Mouse (Mus musculus) embryonic facial prominence, embryonic 15.5 days (tissue): ENCODE measurements around the gene Aff4. TPM values are rescaled to one million over a fixed set of nuclear protein-coding genes. Genes with fewer than 3 reads are reported as not detected.
A peak's percentile ranks its signal among the peaks of the same experiment; 100 is the strongest.
"Not testable (repeated sequence)": the region's sequence is repeated elsewhere in the genome, so short reads cannot be mapped to it uniquely, and the experiment has no call there.

Experiments used
- ATAC-seq: fragments of 200-750 bp; cut with Nextera tagmentation; 2 replicates; pipeline ENCODE4 v1.8.0; 2017; ENCODE audit warnings: low read depth, moderate TSS enrichment; ENCODE audit not compliant: insufficient number of reproducible peaks, low FRiP score, low TSS enrichment
- H3K27ac ChIP-seq: fragments of 300-500 bp; sonication (generic); replicated peaks from 2 replicates; pipeline ENCODE4 v1.5.1; 2015; ENCODE audit warnings: mild to moderate bottlenecking, inconsistent platforms
- H3K27me3 ChIP-seq: fragments of 300-500 bp; sonication (generic); 2 replicates; pipeline ENCODE4 v1.6.1; 2015; ENCODE audit warnings: inconsistent platforms
- H3K36me3 ChIP-seq: fragments of 300-500 bp; sonication (generic); 2 replicates; pipeline ENCODE4 v1.6.1; 2015; ENCODE audit warnings: mild to moderate bottlenecking, inconsistent platforms
- H3K4me1 ChIP-seq: fragments of 300-500 bp; sonication (generic); 2 replicates; pipeline ENCODE4 v1.6.1; 2015; ENCODE audit warnings: inconsistent platforms
- H3K4me2 ChIP-seq: fragments of 300-500 bp; sonication (generic); replicated peaks from 2 replicates; pipeline ENCODE4 v1.6.1; 2015; ENCODE audit warnings: mild to moderate bottlenecking, inconsistent platforms
- H3K4me3 ChIP-seq: fragments of 300-500 bp; sonication (generic); replicated peaks from 2 replicates; pipeline ENCODE4 v1.5.1; 2015; ENCODE audit warnings: mild to moderate bottlenecking, inconsistent platforms
- H3K9ac ChIP-seq: fragments of 300-500 bp; sonication (generic); 2 replicates; pipeline ENCODE4 v1.6.1; 2015; ENCODE audit warnings: inconsistent platforms
- H3K9me3 ChIP-seq: fragments of 300-500 bp; sonication (generic); replicated peaks from 2 replicates; pipeline ENCODE4 v1.6.1; 2016; ENCODE audit warnings: inconsistent platforms
- WGBS: fragments of 180-500 bp; shearing (Covaris S2); methylation state at CpG from one replicate; pipeline ENCODE4 v1.1.7; 2015; 5-methylcytosine and 5-hydroxymethylcytosine counted together
- polyA plus RNA-seq: library from polyadenylated mRNA; unstranded; fragments of >200 nt; fragmentation: Nextera tagmentation; extraction: Ambion mirVana; gene quantifications from 2 replicates; pipeline ENCODE4 v1.2.1, GENCODE M21; 2015

The Aff4 gene
- polyA plus RNA-seq, 1 experiment from 2014 or later = 43.1 TPM

DNA sequence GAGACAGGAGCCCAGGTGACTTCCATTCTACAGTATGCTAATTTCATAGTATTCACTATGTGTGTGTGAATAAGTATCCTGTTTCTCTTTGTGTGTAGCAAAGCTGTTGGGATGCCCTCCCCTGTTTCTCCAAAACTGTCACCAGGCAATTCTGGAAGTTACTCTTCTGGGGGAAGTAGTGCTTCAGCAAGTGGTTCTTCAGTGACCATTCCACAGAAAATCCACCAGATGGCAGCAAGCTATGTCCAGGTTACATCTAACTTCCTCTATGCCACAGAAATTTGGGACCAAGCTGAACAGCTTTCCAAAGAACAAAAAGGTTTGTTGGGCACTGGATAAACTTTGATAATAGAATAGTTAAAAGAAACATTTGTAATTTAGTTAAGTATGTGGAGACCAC lies 61.1 kb downstream of the Aff4 start:
- no peak overlapping the region for H3K4me3 ChIP-seq
- H3K9ac ChIP-seq = no peak overlapping the region
- no peaks in the 10 kb centered on the region for H3K4me1 ChIP-seq
- no peak for ATAC-seq
- H3K27me3 ChIP-seq = no peaks in the 10 kb centered on the region
- H3K27ac ChIP-seq = no peak overlapping the region
- H3K4me2 ChIP-seq = no peak overlapping the region
- no peaks in the 10 kb centered on the region for H3K9me3 ChIP-seq
- H3K36me3 ChIP-seq = peaks cover 87% of the 10 kb centered on the region

DNA sequence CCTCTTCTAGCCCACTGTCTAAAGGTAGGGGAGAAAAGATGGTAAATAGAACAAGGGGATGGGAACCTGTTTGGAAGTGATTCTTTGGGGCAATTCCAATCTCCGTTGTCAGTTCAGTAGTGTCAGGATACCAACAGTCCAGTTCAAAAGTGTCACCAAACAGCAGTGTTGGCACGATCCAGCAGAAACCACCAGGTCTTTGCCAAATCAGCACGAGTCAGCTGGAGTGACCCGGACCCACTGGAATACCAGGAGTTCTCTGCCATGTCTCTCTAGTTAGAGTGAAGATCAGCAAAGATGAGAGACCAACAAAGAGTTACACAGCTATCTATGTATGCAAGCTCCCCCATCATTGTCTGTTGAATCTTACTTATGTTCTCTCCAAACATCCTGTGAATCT lies 63.2 kb downstream of the Aff4 start:
- no peak for ATAC-seq
- no peaks in the 10 kb centered on the region for H3K9me3 ChIP-seq
- 94% methylated on average over 4 of the region's 4 CpGs for WGBS
- no peak overlapping the region for H3K4me3 ChIP-seq
- no peaks in the 10 kb centered on the region for H3K27me3 ChIP-seq
- H3K27ac ChIP-seq = no peak overlapping the region
- H3K9ac ChIP-seq = no peak overlapping the region
- H3K36me3 ChIP-seq = peaks cover 91% of the 10 kb centered on the region
- H3K4me2 ChIP-seq = no peak overlapping the region
- H3K4me1 ChIP-seq = no peaks in the 10 kb centered on the region

GRCm38 (mm10) chr11:53418048-53418447 lies 67.4 kb downstream of the Aff4 start:
- H3K36me3 ChIP-seq = peaks cover 70% of the 10 kb centered on the region
- no peak for ATAC-seq
- no peak overlapping the region for H3K4me2 ChIP-seq
- no peak overlapping the region for H3K27ac ChIP-seq
- H3K4me1 ChIP-seq = no peaks in the 10 kb centered on the region
- H3K4me3 ChIP-seq = no peak overlapping the region
- no peak overlapping the region for H3K9ac ChIP-seq
- H3K27me3 ChIP-seq = no peaks in the 10 kb centered on the region
- H3K9me3 ChIP-seq = no peaks in the 10 kb centered on the region

GRCm38 (mm10) chr11:53423036-53423435 lies 72.4 kb downstream of the Aff4 start, which contains the start of gene Leap2:
Gene Leap2, minus strand, starts transcription at chr11:53423170.
- H3K4me2 ChIP-seq = no peak within 1 kb of the TSS
- H3K9ac ChIP-seq = no peak within 1 kb of the TSS
- no peaks in the 10 kb centered on the region for H3K9me3 ChIP-seq
- no peak within 1 kb of the TSS for H3K4me3 ChIP-seq
- H3K27me3 ChIP-seq = no peaks in the 10 kb centered on the region
- 90% methylated on average over 4 of the region's 4 CpGs for WGBS
- H3K27ac ChIP-seq = no peak within 1 kb of the TSS
- H3K36me3 ChIP-seq = peaks cover 30% of the 10 kb centered on the region
- H3K4me1 ChIP-seq = no peaks in the 10 kb centered on the region
- ATAC-seq = no peak

GRCm38 (mm10) chr11:53424826-53425225 lies 74.2 kb downstream of the Aff4 start:
- 62% methylated on average over 2 of the region's 2 CpGs for WGBS
- Histone ChIP-seq H3K4me3 (no peak overlapping the region), H3K4me1 (peaks cover 7% of the 10 kb centered on the region), H3K4me2 (no peak overlapping the region), H3K9ac (no peak overlapping the region), H3K27me3 (no peaks in the 10 kb centered on the region), H3K9me3 (no peaks in the 10 kb centered on the region), H3K27ac (no peak overlapping the region; the same call in 1 of the 2 replicates), H3K36me3 (peaks cover 24% of the 10 kb centered on the region)
- ATAC-seq = no peak

DNA sequence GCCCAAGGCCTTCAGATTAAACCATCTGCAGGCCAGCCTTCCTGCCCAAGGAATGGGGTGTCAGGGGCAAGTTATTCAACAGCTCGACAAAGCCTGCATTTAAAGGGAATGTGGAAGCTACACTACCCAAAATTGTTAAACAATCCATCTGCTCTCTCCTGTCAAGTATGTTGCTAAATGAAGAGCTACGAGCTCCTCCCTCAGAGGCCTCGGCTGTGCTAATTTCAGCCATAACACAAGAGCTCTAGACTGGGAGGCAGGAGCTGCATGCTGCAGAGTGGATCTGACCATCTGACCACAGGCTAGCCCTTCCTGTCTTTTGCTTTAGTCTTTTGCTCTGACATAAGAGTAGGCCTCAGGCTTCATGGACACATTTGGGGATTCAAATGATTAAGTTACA lies 74.6 kb downstream of the Aff4 start:
- Histone ChIP-seq H3K4me2 (no peak overlapping the region), H3K9ac (no peak overlapping the region), H3K27ac (no peak overlapping the region), H3K9me3 (no peaks in the 10 kb centered on the region), H3K36me3 (peaks cover 19% of the 10 kb centered on the region), H3K4me3 (no peak overlapping the region), H3K4me1 (peaks cover 11% of the 10 kb centered on the region), H3K27me3 (no peaks in the 10 kb centered on the region)
- 61% methylated on average over 3 of the region's 3 CpGs for WGBS
- ATAC-seq = no peak

DNA sequence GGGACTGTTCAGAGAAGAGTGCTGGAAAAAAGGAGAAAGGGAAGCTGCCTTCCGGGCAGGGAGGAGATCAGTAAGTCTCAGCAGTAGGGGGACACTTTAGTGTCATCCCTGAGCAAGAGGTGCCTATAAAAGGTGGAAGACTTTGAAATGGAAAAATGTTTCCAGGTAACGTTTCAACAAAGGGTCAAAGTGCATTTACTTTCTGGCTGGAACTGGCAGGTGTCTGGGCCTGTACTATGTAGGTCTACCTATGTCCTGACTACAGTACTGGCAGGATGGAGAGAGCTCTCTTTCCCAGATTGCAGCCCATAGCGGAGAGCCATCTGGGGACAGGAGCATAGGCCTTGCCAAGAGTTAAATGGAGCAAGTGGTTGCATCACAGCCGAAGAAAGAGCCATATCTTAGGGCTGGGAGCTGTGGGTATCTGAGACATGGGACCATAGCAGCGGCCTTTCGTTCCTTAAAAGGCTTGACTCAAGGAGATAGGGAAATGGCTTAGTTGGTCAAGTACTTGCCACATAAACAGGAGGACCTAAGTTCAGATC lies 75.2 kb downstream of the Aff4 start:
- no peak overlapping the region for H3K9ac ChIP-seq
- H3K27ac ChIP-seq = no peak overlapping the region
- H3K9me3 ChIP-seq = no peaks in the 10 kb centered on the region
- H3K27me3 ChIP-seq = no peaks in the 10 kb centered on the region
- H3K36me3 ChIP-seq = peaks cover 18% of the 10 kb centered on the region
- H3K4me1 ChIP-seq = peaks cover 11% of the 10 kb centered on the region
- no peak for ATAC-seq
- WGBS = 86% methylated on average over 6 of the region's 6 CpGs
- H3K4me2 ChIP-seq = no peak overlapping the region
- no peak overlapping the region for H3K4me3 ChIP-seq

GRCm38 (mm10) chr11:53426914-53427313 lies 76.3 kb downstream of the Aff4 start:
- H3K9me3 ChIP-seq, H3K9ac ChIP-seq, H3K27ac ChIP-seq, H3K27me3 ChIP-seq, H3K4me3 ChIP-seq, ATAC-seq, H3K4me2 ChIP-seq: not testable (repeated sequence)
- Histone ChIP-seq H3K36me3 (peaks cover 14% of the 10 kb centered on the region), H3K4me1 (peaks cover 16% of the 10 kb centered on the region)
- 91% methylated on average over 3 of the region's 3 CpGs for WGBS

DNA sequence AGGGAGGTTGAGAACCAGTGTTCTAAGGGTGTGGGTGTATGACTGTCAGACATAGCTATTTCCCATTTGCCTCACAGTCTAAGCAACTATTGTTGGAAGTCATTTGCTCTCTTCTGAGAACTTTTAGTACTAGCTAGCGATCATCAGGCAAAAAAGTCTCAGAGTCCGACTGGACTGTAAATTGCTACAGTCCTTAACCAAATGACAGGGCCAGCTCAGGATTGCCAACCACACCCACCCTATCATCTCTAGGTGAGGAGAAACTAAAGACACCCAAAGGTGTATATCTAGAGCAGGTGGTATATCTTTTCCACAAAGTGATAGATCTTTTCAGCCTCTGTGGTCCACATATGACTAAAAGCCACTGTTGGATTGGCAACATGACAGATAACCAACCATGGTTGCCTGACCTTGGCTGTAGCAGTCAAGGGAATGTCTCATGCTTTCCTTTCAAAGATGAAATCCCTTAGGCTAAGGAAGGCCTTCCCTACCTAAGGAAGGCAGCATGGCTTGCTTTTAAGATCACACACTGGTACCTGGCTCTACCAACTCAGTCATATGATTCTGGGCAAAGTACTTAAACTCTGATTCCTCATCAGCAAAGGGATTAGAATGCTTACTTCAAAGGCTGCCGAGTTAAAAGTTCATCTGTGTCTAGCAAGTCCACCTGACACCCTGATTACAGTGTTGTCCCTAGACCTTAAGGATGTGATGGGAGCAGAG lies 77.5 kb downstream of the Aff4 start:
- Histone ChIP-seq H3K27ac (no peak overlapping the region), H3K9ac (no peak overlapping the region), H3K4me1 (peaks cover 16% of the 10 kb centered on the region), H3K4me2 (no peak overlapping the region), H3K4me3 (no peak overlapping the region), H3K36me3 (peaks cover 14% of the 10 kb centered on the region), H3K9me3 (no peaks in the 10 kb centered on the region), H3K27me3 (no peaks in the 10 kb centered on the region)
- no peak for ATAC-seq
- 93% methylated on average over 3 of the region's 3 CpGs for WGBS

GRCm38 (mm10) chr11:53428716-53429057 lies 78.1 kb downstream of the Aff4 start:
- Histone ChIP-seq H3K4me1 (peaks cover 16% of the 10 kb centered on the region), H3K4me3 (no peak overlapping the region), H3K9ac (no peak overlapping the region), H3K27ac (no peak overlapping the region), H3K9me3 (no peaks in the 10 kb centered on the region), H3K4me2 (no peak overlapping the region), H3K36me3 (peaks cover 14% of the 10 kb centered on the region), H3K27me3 (no peaks in the 10 kb centered on the region)
- ATAC-seq = no peak
- 93% methylated on average over 5 of the region's 5 CpGs for WGBS

- Histone ChIP-seq H3K9ac (no peak overlapping the region), H3K36me3 (peaks cover 14% of the 10 kb centered on the region), H3K27me3 (no peaks in the 10 kb centered on the region), H3K27ac (no peak overlapping the region), H3K4me2 (peak overlapping the region; percentile 66), H3K9me3 (no peaks in the 10 kb centered on the region), H3K4me1 (peaks cover 16% of the 10 kb centered on the region), H3K4me3 (peak overlapping the region; percentile 85)
- ATAC-seq = no peak
These were observed 78.5 kb downstream of the Aff4 start for GRCm38 (mm10) chr11:53429182-53429581.

DNA sequence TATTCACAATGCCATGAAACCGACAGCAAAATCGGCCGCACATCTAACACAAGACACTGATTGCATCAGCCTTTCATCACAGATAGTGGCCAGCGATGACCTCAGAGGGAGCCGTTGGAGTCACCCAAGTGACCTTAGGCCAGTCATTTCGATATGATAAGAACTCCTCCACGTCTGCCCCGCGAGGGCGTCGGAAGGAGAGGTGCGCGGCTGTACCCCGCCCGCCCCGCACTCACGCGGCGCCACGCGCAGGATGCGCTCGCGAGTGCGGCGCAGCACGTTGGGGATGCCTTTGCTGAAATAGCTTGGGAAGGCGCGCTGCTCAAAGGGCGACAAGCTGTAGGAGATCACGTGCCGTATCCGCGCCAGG lies 79.7 kb downstream of the Aff4 start:
- peak; percentile 30 for ATAC-seq
- peak overlapping the region; percentile 73 for H3K9ac ChIP-seq
- no peaks in the 10 kb centered on the region for H3K27me3 ChIP-seq
- peak overlapping the region; percentile 76 for H3K27ac ChIP-seq
- H3K4me1 ChIP-seq = peaks cover 16% of the 10 kb centered on the region
- peak overlapping the region; percentile 66 for H3K4me2 ChIP-seq
- no peaks in the 10 kb centered on the region for H3K9me3 ChIP-seq
- H3K4me3 ChIP-seq = peak overlapping the region; percentile 85
- peaks cover 14% of the 10 kb centered on the region for H3K36me3 ChIP-seq
- under 1% methylated on average over 34 of the region's 34 CpGs for WGBS
